Mouse (Mus musculus) adrenal gland, postnatal 4 days (tissue): Measurements from ENCODE around the gene Spaar. TPM values are rescaled to one million over a fixed set of nuclear protein-coding genes. Genes with fewer than 3 reads are reported as not detected.

Experiments
- DNase-seq, 2 experiments: peaks; one replicate each; pipeline ENCODE4 v3.0.0; 2021 to 2022; ENCODE audit warnings: low spot score in 2 of 2, mixed read lengths in 2 of 2
- long read RNA-seq, 2 experiments: library from polyadenylated mRNA; stranded (forward); transcript quantifications; one replicate each; pipeline ENCODE4 v2.0.0; 2021
- total RNA-seq, 2 experiments: library from RNA; stranded (reverse); gene quantifications; 2 replicates each; pipeline ENCODE4 v1.2.3; 2021

The Spaar gene
- 1 to 10 TPM; 1.4 to 2.0 TPM for total RNA-seq
- long read RNA-seq, experiment 1, full-length matches to known transcripts: 1 of 3 reads
- long read RNA-seq, experiment 1, partial matches to known transcripts: 0 of 3 reads
- long read RNA-seq, experiment 1, other reads (novel, unspliced or antisense): 2 of 3 reads
- long read RNA-seq, experiment 2, partial matches to known transcripts: 0 of 3 reads
- long read RNA-seq, experiment 2, other reads (novel, unspliced or antisense): 3 of 3 reads

DNA sequence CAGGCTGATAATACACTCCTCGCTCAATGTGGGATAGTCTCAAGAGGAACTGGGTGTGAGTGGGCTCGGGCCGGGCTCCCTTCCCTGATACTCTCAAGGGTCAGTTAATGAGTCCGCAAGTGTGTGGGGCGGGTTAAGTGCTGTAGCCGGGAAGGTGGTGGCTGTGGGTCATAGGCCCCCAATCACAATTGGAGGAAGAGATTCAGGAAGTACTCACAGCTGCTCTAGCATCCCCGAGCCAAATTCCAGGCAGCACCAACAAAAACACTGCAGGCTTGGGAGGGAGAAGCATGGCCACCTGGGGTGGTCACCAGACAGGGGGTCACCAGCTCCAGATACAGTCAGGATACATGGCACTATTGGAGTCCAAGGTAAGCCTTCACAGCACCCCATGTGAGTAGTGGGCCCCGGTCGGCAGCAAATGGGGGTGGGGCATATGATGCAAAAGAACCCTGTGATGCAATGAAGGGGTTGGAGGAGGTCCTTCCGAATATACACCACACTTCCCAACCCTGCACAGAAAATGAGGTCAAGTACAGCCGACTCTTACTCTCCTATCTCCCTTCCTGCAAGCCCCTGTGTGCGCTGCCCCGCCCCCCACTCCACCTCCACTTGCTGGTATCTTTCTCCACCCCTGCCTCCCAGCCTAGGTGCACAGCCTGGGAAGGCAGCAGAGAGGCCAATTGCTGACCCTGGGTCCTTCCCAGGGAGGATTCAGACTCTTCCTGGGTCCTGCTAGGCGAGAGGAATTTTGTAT, at the start of gene Spaar:
TSS of gene Spaar (plus strand) at position 241 of the 757 bp plus-strand sequence.
- DNase-seq: no peak

GRCm38 (mm10) chr4:43690021-43690420, 39.8 kb upstream of the Spaar start:
- DNase-seq: no peak

GRCm38 (mm10) chr4:43691026-43691425, 38.8 kb upstream of the Spaar start:
- no peak for DNase-seq

GRCm38 (mm10) chr4:43693806-43694241, 36.0 kb upstream of the Spaar start:
- DNase-seq: no peak

DNA sequence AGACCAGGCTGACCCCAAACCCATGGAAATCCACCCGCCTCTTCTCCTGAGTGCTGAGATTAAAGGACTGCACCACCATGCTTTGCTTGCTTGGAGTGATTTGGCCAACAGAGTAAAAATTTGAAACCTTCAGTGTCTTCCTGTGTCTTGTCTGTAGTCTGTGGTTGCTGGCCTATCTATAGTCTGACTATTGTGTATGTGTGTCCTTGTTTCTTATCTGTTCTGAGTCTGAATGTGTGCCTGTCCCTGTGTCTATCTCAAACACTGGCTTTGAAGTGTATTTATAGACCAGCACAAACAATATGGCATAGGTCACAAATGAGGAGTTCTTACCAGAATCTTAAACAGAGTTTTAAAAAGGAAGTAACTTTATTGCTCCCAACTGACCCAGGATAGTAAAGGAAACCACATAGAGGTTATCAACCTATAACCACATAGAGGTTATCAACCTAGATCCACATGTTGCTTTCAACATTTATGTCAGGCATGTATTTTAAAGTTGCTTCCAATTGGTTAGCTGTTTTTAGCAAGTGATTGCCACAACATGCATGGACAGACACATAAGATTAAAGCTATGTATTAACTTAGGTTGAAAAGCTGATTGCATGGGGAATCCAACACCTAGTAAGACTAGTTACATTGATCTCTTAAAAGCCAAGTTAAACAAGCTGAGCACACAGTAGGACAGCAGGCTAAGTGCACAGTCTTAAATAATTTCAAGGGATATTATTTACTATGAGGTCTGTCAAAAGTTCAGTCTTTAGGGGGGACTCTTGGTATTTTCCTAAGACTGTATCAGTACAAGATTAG, 35.2 kb upstream of the Spaar start:
- DNase-seq: no peak

DNA sequence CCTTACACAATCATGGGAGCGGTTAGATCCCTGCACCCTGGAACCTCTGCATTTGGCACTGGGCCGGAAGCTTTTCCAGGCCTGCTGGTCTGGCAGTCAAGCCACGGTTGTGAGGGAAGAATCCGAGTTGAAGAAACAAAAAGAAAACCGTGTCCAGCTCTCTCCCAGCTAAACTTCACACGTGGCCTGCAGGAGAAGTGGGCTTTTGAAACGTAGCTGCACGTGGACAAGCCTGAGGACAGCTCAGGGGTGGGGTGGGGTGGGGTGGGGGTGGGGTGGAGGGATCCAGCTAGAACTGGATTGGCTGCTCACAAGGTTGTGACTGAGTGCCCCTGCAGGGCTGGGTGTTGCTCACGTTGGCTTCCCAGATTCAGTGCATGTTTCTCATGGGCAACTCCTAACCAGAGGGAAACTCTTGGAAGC, 34.6 kb upstream of the Spaar start:
- DNase-seq: no peak

GRCm38 (mm10) chr4:43696561-43696960, 33.3 kb upstream of the Spaar start:
- no peak for DNase-seq

GRCm38 (mm10) chr4:43700707-43701106, 29.1 kb upstream of the Spaar start, which contains the start of gene Olfr70:
TSS of gene Olfr70 (minus strand) at chr4:43700807.
- no peak for DNase-seq

- DNase-seq: no peak
These were observed 26.4 kb upstream of the Spaar start for GRCm38 (mm10) chr4:43703439-43703838.

GRCm38 (mm10) chr4:43703851-43704250, 26.0 kb upstream of the Spaar start:
- no peak for DNase-seq

DNA sequence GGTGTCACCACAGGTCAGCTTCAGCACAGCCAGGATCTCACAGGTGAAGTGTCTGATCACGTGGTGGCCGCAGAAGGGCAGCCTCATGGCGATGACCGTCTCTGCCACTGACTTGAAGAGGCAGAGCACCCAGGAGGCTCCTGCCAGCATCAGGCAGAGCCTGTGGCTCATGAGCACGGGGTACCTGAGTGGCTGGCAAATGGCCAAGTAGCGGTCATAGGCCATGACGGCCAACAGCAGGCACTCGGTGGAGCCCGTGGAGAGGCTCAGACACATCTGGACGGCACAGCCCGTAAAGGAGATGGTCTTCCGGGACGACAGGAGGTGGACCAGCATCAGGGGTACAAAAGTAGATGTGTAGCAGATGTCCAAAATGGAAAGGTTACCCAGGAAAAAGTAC, 23.8 kb upstream of the Spaar start:
- no peak for DNase-seq

- DNase-seq: no peak
These were observed 20.0 kb upstream of the Spaar start, which contains the start of gene Olfr71 for GRCm38 (mm10) chr4:43709869-43710268. TSS of gene Olfr71 (minus strand) at chr4:43710255.

- DNase-seq: peak; percentile 64 to 70
These were observed 18.0 kb upstream of the Spaar start for GRCm38 (mm10) chr4:43711821-43712220.

GRCm38 (mm10) chr4:43713652-43714219, 16.1 kb upstream of the Spaar start:
- DNase-seq: no peak

DNA sequence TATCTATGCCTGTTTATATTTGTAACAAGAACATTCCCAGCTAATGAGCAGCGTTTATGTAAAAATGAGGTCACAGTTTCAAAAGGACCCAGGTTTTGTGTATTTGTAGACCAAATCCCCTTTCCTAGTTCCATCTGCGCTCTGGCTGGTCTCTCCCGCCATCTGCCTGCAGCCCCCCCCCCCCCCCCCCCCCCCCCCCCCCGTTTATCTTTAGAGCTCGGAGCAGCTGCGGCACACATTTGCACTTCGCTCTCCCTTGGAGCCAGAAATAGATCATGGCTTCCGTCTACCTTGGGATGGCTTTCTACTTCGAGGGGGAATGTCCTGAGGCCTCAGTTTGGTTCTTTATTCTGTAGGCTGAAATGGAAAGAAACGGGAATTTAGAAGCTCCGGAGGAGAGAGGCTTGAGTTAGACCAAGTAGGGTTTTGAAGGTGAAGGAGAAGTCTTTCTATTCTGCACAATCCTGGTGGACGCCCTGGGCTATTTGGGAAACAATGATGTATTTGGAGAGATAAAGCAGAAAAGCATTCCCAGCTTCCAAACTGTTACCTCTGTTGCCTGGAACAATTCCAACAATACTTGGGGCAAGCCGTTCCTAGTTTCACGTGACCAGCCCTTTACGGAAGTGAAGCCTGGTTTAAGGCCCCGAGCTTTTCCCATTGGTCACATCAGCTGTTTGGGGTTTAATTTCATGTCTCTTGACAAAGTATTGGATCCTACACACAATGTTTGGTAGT, 9.2 kb upstream of the Spaar start:
- DNase-seq: no peak

DNA sequence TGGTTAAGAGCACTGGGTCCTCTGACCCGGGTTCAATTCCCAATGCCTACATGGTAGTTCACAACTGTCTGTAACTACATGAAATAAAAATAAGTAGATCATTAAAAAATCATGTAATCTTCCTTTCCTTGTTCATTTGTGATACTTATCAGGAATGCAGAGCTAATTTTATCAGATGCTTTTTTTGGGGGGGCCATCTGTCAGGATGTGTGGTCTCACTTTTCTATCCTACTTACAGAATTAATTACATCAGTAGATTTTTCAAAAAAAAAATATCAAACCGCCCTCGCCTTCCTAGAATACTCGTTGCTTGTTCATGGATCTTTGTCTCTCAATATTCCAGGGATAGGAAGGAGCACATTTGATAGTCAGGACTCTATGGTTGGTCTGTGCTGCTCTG, 7.6 kb upstream of the Spaar start:
- DNase-seq: no peak

DNA sequence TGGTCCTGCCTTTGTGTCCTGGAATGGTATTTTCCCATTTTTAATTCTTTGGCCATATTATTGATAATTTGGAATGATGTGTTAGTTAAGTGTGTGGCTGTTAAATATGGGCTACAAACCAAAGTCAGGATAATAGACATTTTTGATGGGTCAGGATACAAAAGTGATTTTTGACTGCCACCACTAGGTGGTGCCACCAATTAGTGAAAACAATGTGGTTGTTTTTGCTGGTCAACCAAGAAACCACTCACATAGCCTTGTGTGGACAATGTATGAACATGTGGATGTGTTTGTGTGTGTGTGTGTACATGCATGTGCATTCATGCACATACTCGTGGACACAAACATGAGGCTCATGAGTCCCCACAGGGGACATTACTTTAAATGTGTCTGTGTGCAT, 5.1 kb upstream of the Spaar start:
- DNase-seq: no peak

DNA sequence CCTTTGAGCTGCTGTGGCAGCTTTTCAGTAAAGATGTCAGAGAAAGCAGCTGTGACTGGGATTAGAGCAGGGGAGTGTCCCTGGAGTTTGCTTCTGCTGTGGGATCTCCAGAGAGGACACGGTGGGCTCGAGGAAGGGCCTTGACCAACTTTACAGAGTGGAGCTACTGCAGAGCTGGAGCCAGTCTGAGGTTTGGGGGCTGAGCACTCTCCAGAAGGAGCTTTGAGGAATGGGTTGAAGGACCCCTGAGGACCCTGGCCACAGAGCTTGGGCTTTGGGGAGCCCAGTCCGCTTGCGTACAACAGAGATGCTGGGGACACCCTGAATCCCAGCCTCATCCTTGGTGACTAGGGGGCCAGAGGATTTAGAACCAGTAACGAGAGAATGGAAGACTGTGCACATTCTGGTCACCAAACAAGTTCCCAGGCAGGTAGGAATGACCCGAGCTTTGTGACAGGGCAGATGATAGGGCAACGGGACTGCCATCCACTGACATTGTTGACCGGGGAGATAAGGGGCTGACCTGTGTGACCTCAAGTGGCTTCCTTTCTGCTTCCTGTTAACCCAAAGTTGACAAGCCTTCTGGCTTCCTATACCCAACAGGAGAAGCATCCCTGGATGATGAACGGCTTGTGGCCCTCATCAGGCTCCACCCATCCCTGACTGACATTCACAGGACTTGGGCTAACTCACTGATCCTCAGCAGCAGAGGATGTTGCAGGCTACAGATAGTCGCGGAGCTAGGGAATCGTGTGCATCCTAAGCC, 3.4 kb upstream of the Spaar start:
- no peak for DNase-seq

DNA sequence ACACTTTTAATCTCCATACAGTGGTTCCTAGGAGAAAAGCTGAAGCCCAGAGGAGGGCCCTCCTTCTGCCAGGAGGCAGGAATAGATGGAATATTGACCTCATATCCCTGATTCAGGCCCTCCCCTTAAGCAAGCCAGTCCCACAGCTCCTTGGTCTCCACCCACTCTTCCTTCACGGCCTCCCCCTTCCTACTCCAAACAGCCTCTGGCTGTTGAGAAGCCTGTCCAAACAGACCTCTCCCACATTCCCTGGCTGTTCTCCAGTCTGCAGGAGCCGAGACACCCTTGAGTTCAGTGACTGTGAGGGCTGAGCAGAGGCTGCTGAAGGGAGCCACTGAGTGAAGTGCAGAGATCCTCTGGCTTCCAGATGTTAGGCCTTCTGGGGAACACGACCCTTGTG, 2.8 kb upstream of the Spaar start, which contains the start of gene Hrct1:
TSS of gene Hrct1 (plus strand) at position 194 of the 400 bp plus-strand sequence.
- DNase-seq: peak in 1 of 2 experiments; percentile 36
